Mouse (Mus musculus) megakaryocyte, embryonic 14.5 days (primary cell): Measurements from ENCODE around the gene Retreg3.

Source experiments
- FLI1 ChIP-seq: IDR thresholded peaks from 2 replicates; pipeline ENCODE4 v1.6.1; 2012; ENCODE audit warnings: low read length, inconsistent platforms, mixed read lengths
- GATA1 ChIP-seq: IDR thresholded peaks from 3 replicates; pipeline ENCODE4 v1.6.1; 2012; ENCODE audit warnings: mixed read lengths, low read length, inconsistent platforms, borderline replicate concordance

DNA sequence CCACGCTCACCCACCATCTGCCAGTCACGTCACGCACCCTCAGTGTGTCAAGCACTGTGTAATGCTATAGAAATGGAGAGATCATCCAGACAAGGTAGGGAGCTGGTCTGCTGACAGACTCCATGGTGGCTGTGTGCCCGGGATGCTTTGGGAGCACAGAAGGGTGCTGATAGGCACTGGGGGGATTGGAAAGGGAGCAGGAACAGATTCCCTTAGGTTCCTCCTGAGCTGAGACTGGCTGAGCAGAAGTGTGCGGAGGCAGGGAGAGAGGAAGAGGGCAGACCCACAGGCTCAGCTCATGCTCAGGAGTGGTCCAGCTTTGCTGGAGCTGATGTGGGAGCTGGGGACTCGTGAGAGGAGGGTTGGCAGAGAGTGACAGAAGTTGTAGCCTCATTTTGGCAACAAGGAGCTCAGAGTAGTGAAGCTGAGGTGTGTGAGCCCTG lies 68.6 kb downstream of the Retreg3 start:
- no peak for TF ChIP-seq FLI1
- no peak for TF ChIP-seq GATA1
